14 mouse cellular contexts compared by ENCODE assay signal in the genomic region with DNA sequence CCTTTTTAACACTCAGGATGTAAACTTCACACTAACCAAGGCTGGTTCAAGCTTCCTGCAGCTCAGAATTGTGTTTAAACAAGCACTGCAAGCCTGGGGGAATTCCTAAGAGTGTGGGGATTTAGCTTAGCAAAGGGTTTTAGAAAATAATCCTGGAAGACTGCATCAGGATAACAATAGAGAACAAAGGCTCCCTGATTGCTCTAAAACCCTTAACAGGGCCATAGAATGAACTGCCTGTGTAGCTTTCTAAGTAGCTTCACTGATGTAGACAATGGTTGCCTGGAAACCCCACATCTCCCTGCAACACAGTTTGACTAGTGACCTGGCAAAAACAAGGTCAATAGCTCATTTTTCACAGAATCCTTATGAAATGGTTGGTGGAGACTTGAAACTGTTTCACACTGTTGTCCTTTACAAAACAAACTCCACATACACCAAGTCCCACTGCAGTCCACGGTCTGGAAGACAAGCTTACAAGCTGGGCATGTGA.
DNase-seq lines count a peak whose midpoint lies in the region; ATAC-seq and TF ChIP-seq lines count a peak whose summit lies in the region.
"Had no signal": no experiment of that assay in that cellular context is flagged by ENCODE, and none has a peak within 500 bp of the region (broad histone marks: within the 10 kb centered on the region; RNA-seq: fewer than 3 reads in every experiment).

No protein-coding gene starts in this region.

- peak overlapping the region; percentile 61 for H3K4me3 ChIP-seq in E14TG2a.4 (replicated peaks; ENCODE audit: low read length)
- H3K4me3 ChIP-seq in forebrain, embryonic 16.5 days (replicated peaks; ENCODE audit: low read length): no peak overlapping the region
- H3K4me3 ChIP-seq in midbrain, embryonic 13.5 days (replicated peaks): no peak overlapping the region
- H3K4me3 ChIP-seq: embryonic facial prominence, embryonic 13.5 days had no signal

- H3K27me3 ChIP-seq in E14TG2a.4 (ENCODE audit: insufficient read depth, low read length): no peaks in the 10 kb centered on the region
- no peaks in the 10 kb centered on the region for H3K27me3 ChIP-seq in forebrain, embryonic 16.5 days (replicated peaks; ENCODE audit: control insufficient read depth, insufficient read depth, low read length)
- H3K27me3 ChIP-seq in midbrain, embryonic 13.5 days: peaks cover 75% of the 10 kb centered on the region
- H3K27me3 ChIP-seq: embryonic facial prominence, embryonic 13.5 days had no signal

- WGBS in forebrain, embryonic 16.5 days: 3% methylated on average over 1 of the region's 1 CpGs
- 0% methylated on average over 1 of the region's 1 CpGs for WGBS in midbrain, embryonic 13.5 days

- H3K4me1 ChIP-seq in E14TG2a.4 (replicated peaks; ENCODE audit: low read depth, low read length): peaks cover 61% of the 10 kb centered on the region
- H3K4me1 ChIP-seq in forebrain, embryonic 16.5 days (replicated peaks; ENCODE audit: control insufficient read depth, insufficient read depth, low read length): peaks cover 13% of the 10 kb centered on the region
- peaks cover 18% of the 10 kb centered on the region for H3K4me1 ChIP-seq in midbrain, embryonic 13.5 days (replicated peaks)
- H3K4me1 ChIP-seq: embryonic facial prominence, embryonic 13.5 days had no signal

- no peak overlapping the region for H3K9ac ChIP-seq in forebrain, embryonic 16.5 days (replicated peaks; ENCODE audit: low read depth, low read length)
- no peak overlapping the region for H3K9ac ChIP-seq in midbrain, embryonic 13.5 days (replicated peaks)
- H3K9ac ChIP-seq: embryonic facial prominence, embryonic 13.5 days had no signal

- peak; percentile 87 for ATAC-seq in forebrain, embryonic 16.5 days
- peak; percentile 86 for ATAC-seq in midbrain, embryonic 13.5 days
- no peak for ATAC-seq in inflammation-experienced regulatory T-cells, adult 6 months

- peak overlapping the region; percentile 13; the same call in 1 of the 2 replicates for H3K27ac ChIP-seq in forebrain, embryonic 16.5 days (ENCODE audit: low read length)
- no peak overlapping the region for H3K27ac ChIP-seq in midbrain, embryonic 13.5 days
- H3K27ac ChIP-seq: embryonic facial prominence, embryonic 13.5 days; kidney, postnatal 0 days had no signal

- no peak overlapping the region for H3K4me2 ChIP-seq in forebrain, embryonic 16.5 days (ENCODE audit: low read length)
- no peak overlapping the region for H3K4me2 ChIP-seq in midbrain, embryonic 13.5 days (replicated peaks)
- H3K4me2 ChIP-seq: embryonic facial prominence, embryonic 13.5 days had no signal

- intact Hi-C loops in left cerebral cortex, postnatal 25 days (cut with DNase I): no loop called here

- no peak for TF ChIP-seq POLR2A in brain, embryonic 14.5 days (IDR thresholded peaks at IDR 0.05; ENCODE audit: borderline replicate concordance, extremely low read depth, insufficient read depth, insufficient read length, poor library complexity, severe bottlenecking)

- DNase-seq in brain, embryonic 14.5 days (ENCODE audit: low read depth): peak; percentile 88
- DNase-seq in gastrocnemius, adult 18-20 months (ENCODE audit: low spot score): no peak
- no peak for DNase-seq in adipocyte (ENCODE audit: low spot score)
- DNase-seq in left cerebral cortex, postnatal 25 days (ENCODE audit: low spot score in 2 of 2): no peak
- DNase-seq: gastrocnemius, postnatal 14 days; heart, postnatal 10 days; left cerebral cortex, postnatal 4 days; right cerebral cortex, postnatal 25 days had no signal

- H3K9me3 ChIP-seq in E14TG2a.4 (ENCODE audit: low read length): no peaks in the 10 kb centered on the region
- no peaks in the 10 kb centered on the region for H3K9me3 ChIP-seq in forebrain, embryonic 16.5 days (ENCODE audit: control insufficient read depth, low read length)
- no peaks in the 10 kb centered on the region for H3K9me3 ChIP-seq in midbrain, embryonic 13.5 days
- H3K9me3 ChIP-seq: embryonic facial prominence, embryonic 13.5 days had no signal

- TF ChIP-seq CTCF in E14TG2a.4 (conservative IDR thresholded peaks at IDR 0.05; ENCODE audit: low read length): no peak
- no peak for TF ChIP-seq CTCF in brain, embryonic 14.5 days (IDR thresholded peaks at IDR 0.05; ENCODE audit: borderline replicate concordance, extremely low read depth, insufficient read depth, insufficient read length)

- no peaks in the 10 kb centered on the region for H3K36me3 ChIP-seq in E14TG2a.4 (ENCODE audit: insufficient read depth, low read length)
- no peaks in the 10 kb centered on the region for H3K36me3 ChIP-seq in forebrain, embryonic 16.5 days (ENCODE audit: control insufficient read depth, insufficient read depth)
- no peaks in the 10 kb centered on the region for H3K36me3 ChIP-seq in midbrain, embryonic 13.5 days
- H3K36me3 ChIP-seq: embryonic facial prominence, embryonic 13.5 days had no signal
